8 mouse cellular contexts compared by ENCODE assay signal in the genomic region with DNA sequence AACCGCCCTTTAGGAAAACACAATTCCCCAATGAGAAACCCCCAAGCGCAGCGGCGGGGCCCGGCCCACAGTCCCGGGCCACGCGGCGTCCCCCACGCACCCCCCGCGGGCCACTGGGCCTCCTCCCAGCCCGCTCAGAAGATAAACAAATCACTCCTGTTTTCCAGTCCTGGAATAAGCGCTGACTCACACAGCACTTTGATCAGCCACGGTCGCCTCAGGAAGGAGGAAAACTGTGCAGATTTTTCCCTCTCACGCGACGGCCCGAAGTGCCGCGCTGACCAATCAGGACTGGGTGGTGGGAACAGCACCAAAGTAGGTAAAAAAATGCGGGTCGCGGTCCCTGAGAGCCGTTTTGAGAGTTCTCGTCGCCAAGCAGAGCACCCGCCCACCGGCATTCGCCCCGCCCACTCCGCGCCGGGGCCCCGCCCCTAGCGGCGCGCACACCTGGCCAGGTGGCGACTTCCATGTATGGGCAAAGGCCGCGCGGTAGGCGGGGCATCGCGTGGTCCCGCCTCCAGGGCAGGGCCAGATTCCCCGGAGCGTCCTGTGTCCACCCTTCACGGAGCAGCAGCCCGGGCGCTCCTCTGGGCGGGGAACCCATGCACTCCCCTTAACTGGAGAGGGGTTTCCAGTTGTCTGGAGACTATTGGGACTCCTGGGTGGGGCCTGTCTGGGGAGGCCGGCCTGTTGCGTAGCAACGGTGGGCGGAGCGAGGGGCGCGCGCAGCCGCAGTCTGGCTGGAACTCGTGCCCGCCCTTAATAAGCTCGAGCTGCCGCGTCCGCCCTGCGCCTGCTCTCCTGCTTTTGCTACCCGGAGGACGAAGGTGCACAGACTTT. TPM values are rescaled to one million over a fixed set of nuclear protein-coding genes. Genes with fewer than 3 reads are reported as not detected.
A peak's percentile ranks its signal among the peaks of the same experiment; 100 is the strongest.
DNase-seq lines count a peak whose midpoint lies in the region; ATAC-seq and TF ChIP-seq lines count a peak whose summit lies in the region.

Gene Dstn, plus strand, starts transcription at position 561 of the 840 bp plus-strand sequence.

- H3K4me1 ChIP-seq in embryonic facial prominence, embryonic 13.5 days = peaks cover 24% of the 10 kb centered on the region
- H3K4me1 ChIP-seq in heart, adult 2 months (ENCODE audit: control insufficient read depth, insufficient read depth, low read length) = peaks cover 14% of the 10 kb centered on the region
- H3K4me1 ChIP-seq in limb, embryonic 13.5 days = peaks cover 36% of the 10 kb centered on the region
- peaks cover 25% of the 10 kb centered on the region for H3K4me1 ChIP-seq in midbrain, embryonic 16.5 days (ENCODE audit: control insufficient read depth, insufficient read depth, low read length)

- TF ChIP-seq POLR2A in heart, adult 2 months (IDR thresholded peaks at IDR 0.05; ENCODE audit: insufficient read depth, low read depth, low read length) = peak; percentile 98

- WGBS in embryonic facial prominence, embryonic 13.5 days = under 1% methylated on average over 71 of the region's 71 CpGs
- under 1% methylated on average over 71 of the region's 71 CpGs for WGBS in heart, adult 2 months
- WGBS in limb, embryonic 13.5 days = under 1% methylated on average over 70 of the region's 71 CpGs
- under 1% methylated on average over 70 of the region's 71 CpGs for WGBS in midbrain, embryonic 16.5 days

- H3K9ac ChIP-seq in embryonic facial prominence, embryonic 13.5 days = peak within 1 kb of the TSS; percentile 91
- peak within 1 kb of the TSS; percentile 92 for H3K9ac ChIP-seq in heart, adult 2 months (ENCODE audit: low read depth, low read length)
- peak within 1 kb of the TSS; percentile 91 for H3K9ac ChIP-seq in limb, embryonic 13.5 days
- peak within 1 kb of the TSS; percentile 75 for H3K9ac ChIP-seq in midbrain, embryonic 16.5 days (ENCODE audit: low read depth, low read length)

- TF ChIP-seq CTCF in heart, adult 2 months (IDR thresholded peaks at IDR 0.05) = no peak

- intact Hi-C loops in heart, adult 2 months (cut with DNase I) = loop anchor here (1.0 to 5.0 kb wide), 4 partner anchors 38 to 453 kb away; partner anchors contain the start of genes Kat14 and Pet117

- H3K4me2 ChIP-seq in embryonic facial prominence, embryonic 13.5 days = peak within 1 kb of the TSS; percentile 73
- H3K4me2 ChIP-seq in limb, embryonic 13.5 days (replicated peaks) = peak within 1 kb of the TSS; percentile 79
- peak within 1 kb of the TSS; percentile 75 for H3K4me2 ChIP-seq in midbrain, embryonic 16.5 days (ENCODE audit: low read length)

- H3K36me3 ChIP-seq in embryonic facial prominence, embryonic 13.5 days = no peaks in the 10 kb centered on the region
- H3K36me3 ChIP-seq in heart, adult 2 months (ENCODE audit: control insufficient read depth, insufficient read depth, low read length) = peaks cover 11% of the 10 kb centered on the region
- H3K36me3 ChIP-seq in limb, embryonic 13.5 days = no peaks in the 10 kb centered on the region
- H3K36me3 ChIP-seq in midbrain, embryonic 16.5 days (ENCODE audit: control insufficient read depth, insufficient read depth, low read length) = no peaks in the 10 kb centered on the region

- no peaks in the 10 kb centered on the region for H3K9me3 ChIP-seq in embryonic facial prominence, embryonic 13.5 days
- H3K9me3 ChIP-seq in limb, embryonic 13.5 days = no peaks in the 10 kb centered on the region
- no peaks in the 10 kb centered on the region for H3K9me3 ChIP-seq in midbrain, embryonic 16.5 days (replicated peaks; ENCODE audit: control insufficient read depth, low read length, poor library complexity, severe bottlenecking)

- peak; percentile 100 for DNase-seq in 3134 (ENCODE audit: extremely low read depth, insufficient read length, low spot score)
- DNase-seq in adrenal gland, postnatal 36 days = peak; percentile 97
- peak; percentile 98 to 99 for DNase-seq in heart, adult 2 months
- DNase-seq in kidney, adult 8-10 months = peak; percentile 99
- peak; percentile 95 to 97 for DNase-seq in spleen, postnatal 10 days (ENCODE audit: low spot score in 2 of 2)

- no peaks in the 10 kb centered on the region for H3K27me3 ChIP-seq in embryonic facial prominence, embryonic 13.5 days
- H3K27me3 ChIP-seq in heart, adult 2 months (ENCODE audit: control insufficient read depth, insufficient read depth, low read length) = no peaks in the 10 kb centered on the region
- no peaks in the 10 kb centered on the region for H3K27me3 ChIP-seq in limb, embryonic 13.5 days
- H3K27me3 ChIP-seq in midbrain, embryonic 16.5 days (ENCODE audit: control insufficient read depth, insufficient read depth, low read depth, low read length) = no peaks in the 10 kb centered on the region

- TF ChIP-seq EP300 in heart, adult 2 months (IDR thresholded peaks at IDR 0.05; ENCODE audit: insufficient read depth, low read depth, low read length) = peak; percentile 55; the same call in 1 of the 2 replicates

- ATAC-seq in embryonic facial prominence, embryonic 13.5 days (ENCODE audit: insufficient number of reproducible peaks, insufficient read depth, low FRiP score, low TSS enrichment, low read depth) = peak; percentile 99
- ATAC-seq in limb, embryonic 13.5 days (ENCODE audit: low FRiP score, low read depth) = peak; percentile 97
- ATAC-seq in midbrain, embryonic 16.5 days = peak; percentile 97

- peak within 1 kb of the TSS; percentile 80 for H3K4me3 ChIP-seq in embryonic facial prominence, embryonic 13.5 days
- peak within 1 kb of the TSS; percentile 79 for H3K4me3 ChIP-seq in heart, adult 2 months
- peak within 1 kb of the TSS; percentile 83 for H3K4me3 ChIP-seq in limb, embryonic 13.5 days
- peak within 1 kb of the TSS; percentile 65 for H3K4me3 ChIP-seq in midbrain, embryonic 16.5 days (ENCODE audit: low read depth, low read length)

- H3K27ac ChIP-seq in embryonic facial prominence, embryonic 13.5 days = peak within 1 kb of the TSS; percentile 99
- H3K27ac ChIP-seq in heart, adult 2 months = peak within 1 kb of the TSS; percentile 93
- peak within 1 kb of the TSS; percentile 98 for H3K27ac ChIP-seq in limb, embryonic 13.5 days
- peak within 1 kb of the TSS; percentile 88 for H3K27ac ChIP-seq in midbrain, embryonic 16.5 days (ENCODE audit: low read length)

- H3K79me2 ChIP-seq in heart, adult 2 months (replicated peaks; ENCODE audit: control insufficient read depth, insufficient read depth, low read length) = peaks cover 5% of the 10 kb centered on the region

RNA-seq across cellular contexts. Expression of gene Dstn, which starts in this region (rescaled TPM):
- 100 to 1,000 TPM; 227 to 300 TPM for total RNA-seq in adrenal gland, postnatal 36 days (2021)
- 377 and 395 TPM in 2 replicates for polyA plus RNA-seq in embryonic facial prominence, embryonic 13.5 days (2015; fragmentation: Nextera tagmentation; extraction: Ambion mirVana)
- 100 to 1,000 TPM; 163 to 166 TPM for total RNA-seq in heart, adult 2 months (2021)
- 54.8 and 85.7 TPM in 2 replicates for polyA plus RNA-seq in heart, adult 2 months (2012; rRNA removed)
- 339 and 342 TPM in 2 replicates for polyA plus RNA-seq in limb, embryonic 13.5 days (2015; fragmentation: Nextera tagmentation; extraction: Ambion mirVana)
- 429 and 431 TPM in 2 replicates for polyA plus RNA-seq in midbrain, embryonic 16.5 days (2015; fragmentation: Nextera tagmentation; extraction: Ambion mirVana)

Comparison
In these comparisons a context has a peak if more than half of its experiments do, and no peak if none do; other contexts are left out.
1. Peak in every context shown above with its lines: DNase-seq, ATAC-seq, H3K4me3 ChIP-seq and H3K27ac ChIP-seq.